Mouse (Mus musculus) T-cell, adult 2 months (primary cell): ENCODE data around the gene Rabgef1.
"Not testable (repeated sequence)": the region's sequence is repeated elsewhere in the genome, so short reads cannot be mapped to it uniquely, and the experiment has no call there.

Experiments used
- DNase-seq: peaks from one replicate; pipeline ENCODE4 v3.0.0; 2022; ENCODE audit warnings: low spot score

Gene Rabgef1

DNA sequence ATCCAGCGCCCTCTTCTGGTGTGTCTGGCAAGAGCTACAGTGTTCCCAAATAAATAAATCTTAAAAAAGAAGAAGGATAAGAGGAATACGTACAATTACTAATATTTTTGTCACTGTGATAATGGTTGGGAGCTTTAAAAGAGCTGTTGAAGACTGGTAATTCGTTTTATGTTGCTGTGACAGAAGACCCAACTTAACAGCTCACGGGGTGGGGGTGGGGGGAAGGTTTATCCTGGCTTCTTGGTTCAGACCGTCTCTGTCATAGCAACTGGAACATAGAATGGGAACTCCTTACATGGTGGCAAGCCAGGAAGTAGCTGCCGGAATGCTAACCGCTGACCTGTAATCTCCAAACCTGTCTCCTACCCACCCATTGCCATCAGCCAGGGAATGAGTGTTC, 45.2 kb downstream of the Rabgef1 start, which contains the start of gene Tmem248:
Gene Tmem248 (plus strand): TSS at position 301 of the 400 bp plus-strand sequence.
- DNase-seq, result no peak

DNA sequence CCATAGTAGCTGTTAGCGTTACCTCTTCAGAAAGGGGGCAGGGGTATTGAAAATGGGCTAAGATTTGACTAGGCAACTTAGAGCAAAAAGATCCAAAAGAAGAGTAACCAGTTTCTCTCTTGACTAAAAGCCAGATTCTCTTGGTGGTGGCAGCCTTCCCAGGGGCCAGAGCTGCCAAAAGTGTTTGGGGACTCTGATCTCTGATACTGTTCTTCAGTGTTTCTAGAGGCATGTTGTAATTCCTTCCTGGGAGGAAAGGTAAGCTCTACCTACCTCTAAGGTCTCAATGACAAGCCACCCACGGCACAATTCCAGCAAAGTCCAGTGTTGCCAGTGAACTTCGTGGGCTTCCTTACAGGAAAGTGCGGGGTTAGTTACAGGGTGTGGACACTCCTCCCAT, 45.8 kb downstream of the Rabgef1 start:
- no peak for DNase-seq

DNA sequence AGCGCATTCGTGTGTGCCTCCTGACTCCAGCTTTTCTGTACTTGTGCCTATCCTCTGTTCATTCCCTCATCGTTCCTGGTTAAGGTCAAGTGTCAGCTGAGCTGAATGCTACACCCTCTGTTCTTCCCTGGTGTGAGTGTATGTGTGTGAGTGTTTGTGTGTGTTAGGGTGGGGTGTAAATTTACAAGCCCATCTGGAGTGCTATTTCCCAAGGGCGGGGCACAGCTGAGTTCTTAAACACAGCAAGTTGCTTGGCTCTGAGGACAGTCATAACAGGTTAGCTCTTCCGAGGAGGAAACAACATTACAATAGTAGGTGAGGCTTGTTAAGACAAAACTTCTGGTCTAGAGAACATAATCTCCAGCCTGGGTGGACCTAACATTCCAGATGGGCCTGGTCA, 46.7 kb downstream of the Rabgef1 start:
- no peak for DNase-seq

DNA sequence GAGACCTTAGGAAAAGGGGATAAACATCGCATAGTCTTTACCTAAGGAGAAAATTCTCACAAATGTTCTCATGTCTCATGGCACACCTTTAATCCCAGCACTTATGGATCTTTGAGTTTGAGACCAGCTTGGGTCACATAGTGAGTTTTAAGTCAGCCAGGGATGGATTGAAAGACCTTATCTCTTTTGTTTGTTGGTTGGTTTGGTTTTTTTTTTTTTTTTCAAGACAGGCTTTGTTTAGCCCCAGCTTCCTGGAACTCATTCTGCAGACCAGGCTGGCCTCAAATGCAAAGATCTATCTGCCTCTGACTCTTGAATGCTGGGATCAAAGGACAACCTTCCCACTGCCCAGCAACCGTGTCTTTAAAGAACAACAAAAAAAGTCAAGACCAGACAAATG, 49.7 kb downstream of the Rabgef1 start:
- no peak for DNase-seq

DNA sequence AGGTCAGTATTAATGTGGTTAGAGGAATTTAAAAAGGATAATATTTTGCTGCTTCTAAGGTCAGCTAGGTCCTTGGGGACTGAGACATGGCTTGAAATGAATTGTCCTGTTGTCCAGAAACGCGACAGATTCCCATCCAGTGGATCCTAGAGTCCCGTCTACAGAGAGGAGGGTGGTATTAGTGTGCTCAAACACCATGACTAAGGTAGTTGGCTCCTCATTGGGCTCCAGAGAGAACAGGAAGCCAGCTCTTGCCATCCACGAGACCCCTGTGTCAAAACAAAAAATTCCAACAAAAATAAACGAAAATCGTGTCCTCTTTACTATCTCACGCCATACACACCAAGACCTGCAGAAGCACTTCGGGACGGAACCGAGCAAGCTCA, 50.2 kb downstream of the Rabgef1 start:
- no peak for DNase-seq

DNA sequence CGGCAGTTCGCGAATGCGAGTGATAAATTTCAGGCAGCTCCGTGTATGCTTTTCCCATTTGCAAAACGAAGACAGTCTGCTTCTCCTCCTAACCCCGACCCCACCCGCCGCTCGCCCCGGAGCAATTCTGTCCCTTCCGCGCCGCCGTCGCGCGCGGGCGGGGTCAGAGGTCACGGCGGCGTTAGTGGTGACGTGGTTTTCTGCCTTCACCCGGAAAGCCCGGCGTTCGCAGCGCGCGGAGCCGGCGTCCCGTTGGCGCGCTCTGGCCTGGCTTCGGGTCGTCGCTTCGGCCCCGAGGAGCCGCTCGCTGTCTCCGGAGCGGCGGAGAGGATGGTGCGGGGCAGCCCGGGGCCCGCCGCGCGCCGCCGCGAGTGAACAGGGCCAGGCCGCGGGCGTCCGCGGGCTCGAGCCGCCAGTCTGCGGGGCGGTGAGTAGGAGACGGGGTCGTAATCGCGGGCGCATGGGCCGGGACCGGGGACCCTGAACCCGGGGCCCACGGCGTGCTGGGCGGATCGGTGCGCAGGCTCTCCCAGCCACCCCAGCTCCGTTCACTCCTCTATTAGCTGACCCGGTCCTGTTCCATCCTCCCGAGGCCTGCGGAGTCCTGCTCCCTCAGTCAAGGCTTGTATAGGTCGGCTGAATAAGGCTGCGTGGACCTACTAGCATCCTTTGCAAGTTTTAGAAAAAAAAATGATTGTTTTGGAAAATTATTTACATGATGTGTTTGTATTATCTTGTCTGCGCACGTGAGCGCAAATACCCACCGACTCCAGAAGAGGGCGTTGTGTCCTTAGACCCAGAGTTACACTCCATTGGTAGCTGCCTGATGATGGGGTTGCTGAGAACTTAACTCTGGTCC, 50.8 kb downstream of the Rabgef1 start:
- peak; percentile 91 for DNase-seq

DNA sequence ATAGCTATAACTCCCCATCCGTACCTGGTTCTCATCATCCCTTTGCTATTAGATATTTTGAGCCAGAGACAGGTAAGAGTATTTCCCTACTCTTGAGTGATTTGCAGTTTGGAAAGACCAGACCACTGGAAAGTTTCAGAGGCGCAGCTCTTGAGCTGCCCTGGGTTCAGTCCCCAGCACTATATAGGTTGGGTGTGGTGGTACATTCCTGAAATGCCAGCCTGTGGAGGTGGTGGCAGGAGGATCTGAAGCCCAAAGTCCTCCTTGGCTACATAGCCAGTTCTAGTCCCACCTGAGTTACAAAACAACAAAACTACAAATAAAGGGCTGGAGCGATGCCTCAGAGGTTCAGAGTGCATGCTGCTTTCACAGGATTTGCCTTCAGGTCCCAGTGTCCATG, 55.2 kb downstream of the Rabgef1 start:
- no peak for DNase-seq

DNA sequence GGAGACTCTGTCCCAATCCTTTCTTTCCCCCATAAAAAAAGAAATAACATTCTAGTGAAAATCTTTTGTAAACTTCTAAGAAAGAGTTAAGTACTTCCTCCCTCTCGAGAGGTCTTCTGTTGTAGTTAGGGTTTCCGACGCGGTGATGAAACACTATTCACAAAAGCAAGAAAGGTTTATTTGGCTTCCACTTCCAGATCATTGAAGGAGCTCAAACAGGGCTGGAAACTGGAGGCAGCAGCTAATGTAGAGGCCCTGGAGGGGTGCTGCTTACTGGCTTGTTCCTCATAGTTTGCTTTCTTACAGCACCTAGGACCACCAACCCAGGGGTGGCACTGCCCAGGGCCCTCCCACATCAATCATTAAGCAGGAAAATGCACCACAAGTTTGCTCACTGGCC, 56.5 kb downstream of the Rabgef1 start:
- DNase-seq, result no peak

DNA sequence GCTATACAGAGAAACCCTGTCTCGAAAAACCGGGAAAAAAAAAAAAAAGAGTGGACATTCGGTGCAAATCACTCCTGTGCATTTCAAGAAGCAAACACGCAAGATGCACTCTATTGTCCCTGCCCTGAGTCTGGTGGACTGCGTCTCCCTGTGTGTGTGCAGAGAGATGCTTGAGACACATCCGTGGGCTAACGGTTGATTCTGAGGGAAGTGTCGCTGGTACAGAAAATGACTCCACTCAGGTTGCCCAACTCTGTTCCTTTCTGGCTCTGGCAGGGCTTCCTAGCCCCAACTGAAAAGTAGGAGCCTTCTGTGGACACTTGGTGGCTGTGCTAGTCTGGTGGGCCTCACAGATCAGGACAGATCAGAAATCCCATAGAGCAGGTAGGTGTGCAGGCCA, 64.7 kb downstream of the Rabgef1 start:
- DNase-seq, result no peak

DNA sequence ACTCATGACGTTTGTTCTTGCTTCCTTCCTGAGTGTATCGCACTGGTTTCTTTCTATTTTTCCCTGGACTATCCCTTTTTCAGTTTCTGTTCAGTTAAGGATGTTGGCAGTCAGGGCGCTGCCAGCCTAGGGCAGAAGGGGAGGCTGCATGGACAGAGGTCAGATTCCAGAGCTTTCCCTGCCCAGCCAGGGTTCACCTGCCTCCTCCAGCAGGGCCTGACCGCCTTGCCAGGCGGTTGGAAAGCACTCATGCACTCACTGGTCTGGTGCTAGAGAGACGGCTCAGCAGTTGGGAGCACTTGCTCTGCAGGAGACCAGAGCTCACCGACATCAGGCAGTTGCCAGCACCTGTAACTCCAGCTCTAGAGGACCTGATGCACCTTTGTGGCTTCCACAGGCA, 67.6 kb downstream of the Rabgef1 start:
- no peak for DNase-seq

DNA sequence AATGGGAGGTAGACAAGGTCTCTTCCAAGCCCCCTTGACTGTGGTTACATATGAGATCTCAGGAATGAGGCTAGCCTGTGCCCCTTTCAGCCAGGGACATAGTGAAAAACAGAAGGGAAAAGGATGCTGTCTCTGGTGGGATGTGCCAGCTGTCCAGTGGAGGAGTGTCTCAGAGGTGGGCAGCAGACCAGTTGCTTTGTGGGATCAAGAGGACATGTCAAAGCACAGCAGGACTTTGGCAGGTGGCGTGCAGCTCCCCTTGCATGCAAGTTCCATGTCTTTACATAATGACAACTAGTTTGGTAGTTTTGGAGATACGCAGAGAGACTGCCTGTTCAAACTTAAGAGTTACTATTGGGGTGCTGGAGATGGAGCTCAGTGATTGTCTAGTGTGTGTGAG, 68.3 kb downstream of the Rabgef1 start:
- no peak for DNase-seq

DNA sequence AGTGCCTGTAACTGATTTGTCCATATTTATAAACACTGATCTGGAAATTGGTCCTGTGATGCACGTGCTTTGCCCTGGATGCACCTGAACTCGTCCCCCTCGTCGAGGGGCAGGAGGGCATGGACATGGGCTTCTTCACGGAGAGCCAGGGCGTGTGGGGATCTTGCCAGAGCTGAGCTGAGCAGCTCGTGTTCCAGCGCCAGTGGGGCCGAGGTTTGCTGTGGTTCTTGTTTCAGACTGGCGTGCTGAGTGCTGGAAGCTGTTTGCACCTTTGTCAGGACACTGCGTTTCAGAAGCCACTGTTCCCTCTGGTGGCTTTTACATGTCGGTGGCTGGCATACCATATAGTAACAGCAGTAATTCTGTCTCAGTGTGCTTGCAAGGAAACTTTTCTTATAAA, 69.8 kb downstream of the Rabgef1 start:
- DNase-seq, result no peak

DNA sequence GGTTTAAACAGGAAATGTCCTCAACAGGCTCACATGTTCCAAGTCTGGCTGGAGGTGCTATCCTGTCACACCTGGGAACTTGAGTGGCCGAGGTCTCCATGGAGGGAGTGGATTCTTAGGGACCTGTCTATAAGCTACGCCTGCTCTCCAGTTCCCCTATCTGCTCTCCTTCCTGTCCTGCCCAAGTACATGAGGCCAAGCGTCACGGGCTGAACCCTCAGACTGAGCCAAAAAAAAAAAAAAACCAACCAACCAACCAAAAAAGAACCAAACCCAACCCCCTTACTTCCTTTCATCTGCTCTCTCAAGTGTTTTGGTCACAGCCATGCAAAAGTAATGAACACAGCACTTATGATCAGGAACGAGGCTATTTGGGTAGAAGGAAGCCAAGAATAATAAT, 76.2 kb downstream of the Rabgef1 start:
- no peak for DNase-seq

DNA sequence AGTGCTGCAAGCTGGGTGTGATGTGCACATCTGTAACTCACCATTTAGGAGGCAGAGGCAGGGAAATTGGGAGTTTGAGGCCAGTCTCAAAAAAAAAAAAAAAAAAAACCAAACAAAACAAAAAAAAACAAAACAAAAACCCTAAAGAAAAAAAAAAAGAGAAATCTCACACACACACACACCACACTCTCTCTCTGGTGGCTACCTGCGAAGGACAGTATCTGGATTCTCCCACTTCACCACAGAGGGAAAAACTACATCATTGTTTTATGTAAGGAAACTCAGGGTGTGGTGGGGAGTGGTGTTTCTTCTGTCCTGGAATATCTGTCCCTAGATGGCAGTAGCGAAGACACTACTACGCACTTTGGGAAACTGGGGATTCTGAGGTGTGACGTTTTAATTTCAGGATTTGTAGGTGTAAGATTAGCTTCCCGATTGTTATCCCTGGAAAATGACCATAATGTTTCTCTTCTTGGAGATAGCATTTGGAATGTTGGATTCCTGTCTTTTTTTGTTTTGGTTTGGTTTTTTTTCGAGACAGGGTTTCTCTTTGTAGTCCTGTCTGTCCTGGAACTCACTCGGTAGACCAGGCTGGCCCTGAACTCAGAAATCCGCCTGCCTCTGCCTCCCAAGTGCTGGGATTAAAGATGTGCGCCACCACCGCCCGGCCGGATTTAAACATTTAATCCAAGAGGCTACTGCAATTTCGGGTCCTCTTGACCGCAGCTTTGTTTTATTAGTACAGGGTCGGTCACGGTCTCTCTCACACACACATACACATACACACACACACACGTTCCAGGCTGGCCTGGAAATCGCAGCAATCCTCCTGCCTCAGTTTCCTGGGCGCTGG, 82.8 kb downstream of the Rabgef1 start:
- DNase-seq, result no peak

DNA sequence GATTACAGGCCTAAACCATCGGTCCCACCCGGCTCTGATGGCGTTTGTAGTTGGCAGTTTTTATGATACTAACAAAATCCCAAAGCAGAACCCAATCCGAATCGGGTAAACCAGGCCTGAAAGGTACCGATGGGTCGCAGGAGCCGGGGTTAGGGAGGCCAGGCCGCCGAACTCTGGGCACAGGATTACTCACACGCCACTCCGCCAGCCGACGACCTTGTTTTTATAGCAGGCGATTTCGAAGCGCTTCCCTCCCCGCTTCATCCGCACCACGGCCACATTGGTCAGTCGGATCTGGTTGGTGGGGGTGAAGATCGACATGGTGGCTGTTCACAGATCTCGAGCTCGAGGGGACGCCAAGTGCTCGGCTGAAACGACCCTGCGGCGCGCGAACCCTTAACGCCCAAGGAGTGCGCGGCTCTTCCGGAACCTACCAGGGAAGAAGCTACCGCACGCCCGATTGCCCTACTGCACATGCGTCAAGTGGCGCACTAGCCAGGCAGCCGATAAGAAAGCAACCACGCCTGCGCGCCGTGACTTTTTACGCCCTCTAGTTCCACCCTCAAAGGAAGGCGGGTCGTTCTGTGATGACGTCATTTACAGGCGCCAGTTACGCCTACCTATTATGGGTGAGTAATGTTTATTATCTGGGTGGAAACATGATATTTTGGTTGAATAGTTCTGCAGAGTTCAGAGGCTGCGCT, 83.6 kb downstream of the Rabgef1 start, which contains the start of the genes Sbds and Tyw1:
Gene Sbds (minus strand): TSS at position 514 of the 704 bp plus-strand sequence.
Gene Tyw1 (plus strand): TSS at position 603 of the 704 bp plus-strand sequence.
- peak; percentile 98 for DNase-seq

DNA sequence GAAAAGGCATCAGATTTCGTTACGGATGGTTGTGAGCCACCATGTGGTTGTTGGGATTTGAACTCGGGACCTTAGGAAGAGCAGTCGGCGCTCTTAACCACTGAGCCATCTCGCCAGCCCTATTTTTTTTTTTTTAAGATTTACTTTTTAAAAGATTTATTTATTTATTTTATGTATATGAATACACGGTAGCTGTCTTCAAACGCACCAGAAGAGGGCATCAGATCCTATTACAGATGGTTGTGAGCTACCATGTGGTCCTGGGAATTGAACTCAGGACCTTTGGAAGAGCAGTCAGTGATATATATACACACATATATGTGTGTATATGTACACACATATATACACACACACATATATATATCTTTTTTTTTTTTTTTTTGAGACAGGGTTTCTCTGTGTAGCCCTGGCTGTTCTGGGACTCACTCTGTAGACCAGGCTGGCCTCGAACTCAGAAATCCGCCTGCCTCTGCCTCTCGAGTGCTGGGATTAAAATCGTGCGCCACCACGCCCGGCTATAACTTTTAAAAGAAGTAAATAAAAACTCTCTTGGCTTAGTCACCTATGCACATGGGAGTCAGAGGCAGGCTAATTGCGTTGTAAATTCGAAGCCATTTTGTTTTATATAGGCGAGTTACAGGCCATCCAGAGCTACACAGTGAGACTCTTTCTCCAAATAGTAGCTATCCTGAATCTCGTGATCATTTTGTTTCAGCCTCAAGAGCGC, 84.4 kb downstream of the Rabgef1 start:
- not testable (repeated sequence) for DNase-seq

DNA sequence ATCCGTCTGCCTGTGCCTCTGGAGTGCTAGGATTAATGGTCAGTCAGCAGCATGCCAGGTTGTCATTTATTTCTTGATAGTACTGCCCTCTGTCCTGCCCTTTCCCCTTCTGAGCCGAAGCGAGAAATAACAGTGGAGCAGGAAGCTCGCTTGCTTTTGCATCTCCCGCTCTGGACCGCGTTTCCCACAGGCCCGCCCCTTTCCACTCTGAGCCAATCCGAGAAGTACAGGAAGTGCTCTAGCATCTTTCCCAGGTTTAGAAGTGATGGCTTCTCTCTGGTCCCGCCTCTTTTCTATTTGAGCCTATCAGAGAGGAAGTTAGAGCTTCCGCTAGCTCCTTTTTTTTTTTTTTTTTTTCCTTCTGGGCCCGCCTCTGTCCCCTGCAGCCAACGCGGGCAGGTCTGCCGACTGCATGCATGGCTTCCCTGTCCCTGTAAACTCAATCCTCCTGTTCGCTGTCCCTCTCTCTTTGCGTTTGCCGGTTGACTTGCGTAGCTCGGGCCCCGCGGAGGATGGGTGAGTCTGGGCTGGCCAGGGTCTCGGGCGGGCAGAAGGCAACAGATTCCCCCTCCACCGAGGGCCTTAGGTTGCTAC, 85.2 kb downstream of the Rabgef1 start:
- DNase-seq, result peak; percentile 96

DNA sequence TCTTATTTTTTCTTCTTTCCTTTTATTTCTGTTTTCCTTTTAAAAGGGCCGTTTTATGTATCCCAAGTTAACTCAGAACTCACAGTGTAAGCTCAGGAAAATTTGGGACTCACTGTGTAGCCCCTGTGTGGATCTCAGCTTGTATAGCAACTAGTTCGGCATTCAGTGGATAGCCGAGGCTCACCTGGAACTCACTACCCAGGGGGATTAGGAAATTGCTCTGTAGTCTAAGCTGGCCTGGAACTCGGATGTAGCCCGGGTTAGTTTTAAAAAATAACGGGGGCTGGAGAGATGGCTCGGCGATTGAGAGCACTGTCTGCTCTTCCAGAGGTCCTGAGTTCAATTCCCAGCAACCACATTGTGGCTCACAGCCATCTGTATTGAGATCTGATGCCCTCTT, 85.7 kb downstream of the Rabgef1 start:
- no peak for DNase-seq

DNA sequence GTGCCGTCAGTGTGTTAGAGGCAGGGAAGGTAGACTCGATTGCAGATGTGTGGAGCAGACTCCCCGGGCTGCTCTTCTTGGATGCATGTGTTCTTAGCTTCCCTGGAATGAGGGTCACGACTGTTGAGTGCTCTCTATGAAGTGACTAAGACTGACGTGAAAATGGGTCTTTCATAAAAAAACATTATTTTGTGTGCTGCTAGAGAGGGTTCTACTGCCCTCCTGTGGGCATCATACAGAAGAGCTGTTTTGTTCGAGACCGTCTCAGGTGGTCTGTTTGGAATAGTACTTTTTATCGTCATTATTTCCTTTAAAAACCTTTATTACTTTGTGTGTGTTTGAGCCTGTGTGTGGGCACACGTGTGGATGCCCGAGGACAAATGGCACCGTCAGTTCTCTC, 91.9 kb downstream of the Rabgef1 start:
- DNase-seq, result no peak
